Mouse (Mus musculus) embryonic facial prominence, embryonic 14.5 days (tissue): ENCODE results near the gene Tulp4. TPM values are rescaled to one million over a fixed set of nuclear protein-coding genes. Genes with fewer than 3 reads are reported as not detected.
A peak's percentile ranks its signal among the peaks of the same experiment; 100 is the strongest.

Source experiments
- ATAC-seq: fragments of 200-750 bp; cut with Nextera tagmentation; 2 replicates; pipeline ENCODE4 v1.8.0; 2017; ENCODE audit warnings: low read depth, moderate number of reproducible peaks, moderate TSS enrichment
- DNase-seq: peaks from one replicate; pipeline ENCODE4 v3.0.0-alpha.2; 2015; ENCODE audit warnings: low spot score
- H3K27ac ChIP-seq: fragments of 300-500 bp; sonication (generic); replicated peaks from 2 replicates; pipeline ENCODE4 v1.5.1; 2014; ENCODE audit warnings: low read depth, mild to moderate bottlenecking, low read length, moderate library complexity
- H3K27me3 ChIP-seq: fragments of 300-500 bp; sonication (generic); replicated peaks from 2 replicates; pipeline ENCODE4 v1.6.1; 2014; ENCODE audit warnings: low read length; ENCODE audit not compliant: control insufficient read depth, insufficient read depth
- H3K36me3 ChIP-seq: fragments of 300-500 bp; sonication (generic); 2 replicates; pipeline ENCODE4 v1.6.1; 2014; ENCODE audit warnings: low read length, mixed read lengths; ENCODE audit not compliant: control insufficient read depth, insufficient read depth
- H3K4me1 ChIP-seq: fragments of 300-500 bp; sonication (generic); 2 replicates; pipeline ENCODE4 v1.6.1; 2014; ENCODE audit warnings: antibody characterized with exemption, low read length; ENCODE audit not compliant: control insufficient read depth, insufficient read depth
- H3K4me2 ChIP-seq: fragments of 300-500 bp; sonication (generic); 2 replicates; pipeline ENCODE4 v1.6.1; 2014; ENCODE audit warnings: low read depth, mild to moderate bottlenecking, low read length, moderate library complexity, mixed read lengths
- H3K4me3 ChIP-seq: fragments of 300-500 bp; sonication (generic); 2 replicates; pipeline ENCODE4 v1.5.1; 2014; ENCODE audit warnings: low read depth, mild to moderate bottlenecking, low read length
- H3K9ac ChIP-seq: fragments of 300-500 bp; sonication (generic); 2 replicates; pipeline ENCODE4 v1.6.1; 2014; ENCODE audit warnings: low read depth, mild to moderate bottlenecking, low read length, moderate library complexity, mixed read lengths
- H3K9me3 ChIP-seq: fragments of 300-500 bp; sonication (generic); 2 replicates; pipeline ENCODE4 v1.6.1; 2016; ENCODE audit warnings: low read length; ENCODE audit not compliant: control insufficient read depth
- WGBS: fragments of 180-500 bp; shearing (Covaris S2); extraction: QIAGEN DNeasy Blood & Tissue Kit; methylation state at CpG from one replicate; pipeline ENCODE4 v1.1.7; 2014; 5-methylcytosine and 5-hydroxymethylcytosine counted together
- polyA plus RNA-seq: library from polyadenylated mRNA; unstranded; fragments of >200 nt; fragmentation: Nextera tagmentation; extraction: Ambion mirVana; gene quantifications from 2 replicates; pipeline ENCODE4 v1.2.1, GENCODE M21; 2014

The Tulp4 gene
- polyA plus RNA-seq, 1 experiment from 2014 or later: 86.3 TPM

GRCm38 (mm10) chr17:6131083-6131482 is 24.8 kb downstream of the Tulp4 start:
- 99% methylated on average over 3 of the region's 3 CpGs for WGBS
- Histone ChIP-seq H3K4me1 (no peaks in the 10 kb centered on the region; the same call in 1 of the 2 replicates), H3K27ac (no peak overlapping the region), H3K9me3 (no peaks in the 10 kb centered on the region), H3K36me3 (peaks cover 9% of the 10 kb centered on the region; the same call in 1 of the 2 replicates), H3K4me2 (no peak overlapping the region), H3K9ac (no peak overlapping the region), H3K27me3 (no peaks in the 10 kb centered on the region), H3K4me3 (no peak overlapping the region)
- no peak for DNase-seq
- no peak for ATAC-seq

GRCm38 (mm10) chr17:6140875-6141274 is 34.6 kb downstream of the Tulp4 start:
- Histone ChIP-seq H3K4me2 (no peak overlapping the region), H3K9ac (no peak overlapping the region), H3K4me1 (peaks cover 3% of the 10 kb centered on the region; the same call in 1 of the 2 replicates), H3K4me3 (no peak overlapping the region), H3K36me3 (peaks cover 22% of the 10 kb centered on the region; the same call in 1 of the 2 replicates), H3K9me3 (no peaks in the 10 kb centered on the region), H3K27me3 (no peaks in the 10 kb centered on the region), H3K27ac (peak overlapping the region; percentile 33; the same call in 1 of the 2 replicates)
- ATAC-seq (no peak), DNase-seq (peak; percentile 41)
- WGBS: 81% methylated on average over 3 of the region's 3 CpGs

GRCm38 (mm10) chr17:6141344-6141743 is 35.1 kb downstream of the Tulp4 start:
- Histone ChIP-seq H3K27ac (0 out of 2 replicates have a peak overlapping the region, but pooled peaks have one; percentile 33), H3K4me1 (peaks cover 3% of the 10 kb centered on the region; the same call in 1 of the 2 replicates), H3K4me2 (no peak overlapping the region), H3K36me3 (peaks cover 22% of the 10 kb centered on the region; the same call in 1 of the 2 replicates), H3K27me3 (no peaks in the 10 kb centered on the region), H3K9ac (no peak overlapping the region), H3K9me3 (no peaks in the 10 kb centered on the region), H3K4me3 (no peak overlapping the region)
- no peak for DNase-seq
- WGBS: 89% methylated on average over 2 of the region's 2 CpGs
- no peak for ATAC-seq

GRCm38 (mm10) chr17:6145244-6145643 is 39.0 kb downstream of the Tulp4 start:
- no peak for DNase-seq
- no peak overlapping the region for H3K27ac ChIP-seq
- H3K4me3 ChIP-seq: no peak overlapping the region
- H3K4me2 ChIP-seq: no peak overlapping the region
- no peaks in the 10 kb centered on the region for H3K9me3 ChIP-seq
- peaks cover 12% of the 10 kb centered on the region; the same call in 1 of the 2 replicates for H3K36me3 ChIP-seq
- H3K4me1 ChIP-seq: peaks cover 3% of the 10 kb centered on the region; the same call in 1 of the 2 replicates
- H3K9ac ChIP-seq: no peak overlapping the region
- no peak for ATAC-seq
- no peaks in the 10 kb centered on the region for H3K27me3 ChIP-seq
- WGBS: 88% methylated on average over 2 of the region's 2 CpGs

GRCm38 (mm10) chr17:6152941-6153340 is 46.7 kb downstream of the Tulp4 start:
- H3K4me2 ChIP-seq: no peak overlapping the region
- no peak overlapping the region for H3K9ac ChIP-seq
- no peaks in the 10 kb centered on the region for H3K36me3 ChIP-seq
- no peaks in the 10 kb centered on the region for H3K9me3 ChIP-seq
- DNase-seq: no peak
- H3K4me1 ChIP-seq: no peaks in the 10 kb centered on the region
- no peak for ATAC-seq
- WGBS: 90% methylated on average over 4 of the region's 4 CpGs
- no peak overlapping the region for H3K4me3 ChIP-seq
- no peaks in the 10 kb centered on the region for H3K27me3 ChIP-seq
- H3K27ac ChIP-seq: no peak overlapping the region

- ATAC-seq: no peak
- DNase-seq: no peak
- no peak overlapping the region for H3K4me3 ChIP-seq
- WGBS: 85% methylated on average over 4 of the region's 4 CpGs
- no peaks in the 10 kb centered on the region for H3K36me3 ChIP-seq
- no peak overlapping the region for H3K4me2 ChIP-seq
- no peak overlapping the region for H3K9ac ChIP-seq
- H3K27me3 ChIP-seq: no peaks in the 10 kb centered on the region
- H3K4me1 ChIP-seq: no peaks in the 10 kb centered on the region
- H3K9me3 ChIP-seq: no peaks in the 10 kb centered on the region
- no peak overlapping the region for H3K27ac ChIP-seq
Measured at GRCm38 (mm10) chr17:6153581-6153980, 47.3 kb downstream of the Tulp4 start.

GRCm38 (mm10) chr17:6154366-6154765 is 48.1 kb downstream of the Tulp4 start:
- ATAC-seq: no peak
- H3K9ac ChIP-seq: no peak overlapping the region
- H3K36me3 ChIP-seq: no peaks in the 10 kb centered on the region
- no peak overlapping the region for H3K4me2 ChIP-seq
- no peak for DNase-seq
- no peaks in the 10 kb centered on the region for H3K4me1 ChIP-seq
- H3K9me3 ChIP-seq: no peaks in the 10 kb centered on the region
- no peak overlapping the region for H3K4me3 ChIP-seq
- WGBS: 70% methylated on average over 4 of the region's 4 CpGs
- no peaks in the 10 kb centered on the region for H3K27me3 ChIP-seq
- no peak overlapping the region for H3K27ac ChIP-seq

GRCm38 (mm10) chr17:6160495-6160894 is 54.3 kb downstream of the Tulp4 start:
- ATAC-seq (no peak), DNase-seq (no peak)
- Histone ChIP-seq H3K4me3 (no peak overlapping the region), H3K9me3 (no peaks in the 10 kb centered on the region), H3K4me1 (no peaks in the 10 kb centered on the region), H3K9ac (no peak overlapping the region), H3K36me3 (no peaks in the 10 kb centered on the region), H3K27me3 (no peaks in the 10 kb centered on the region), H3K27ac (no peak overlapping the region), H3K4me2 (no peak overlapping the region)
- 90% methylated on average over 6 of the region's 6 CpGs for WGBS

- Histone ChIP-seq H3K36me3 (no peaks in the 10 kb centered on the region), H3K27me3 (no peaks in the 10 kb centered on the region), H3K27ac (no peak overlapping the region), H3K4me2 (no peak overlapping the region), H3K4me3 (no peak overlapping the region), H3K4me1 (no peaks in the 10 kb centered on the region), H3K9ac (no peak overlapping the region), H3K9me3 (no peaks in the 10 kb centered on the region)
- ATAC-seq (no peak), DNase-seq (no peak)
- WGBS: 78% methylated on average over 9 of the region's 9 CpGs
Measured at GRCm38 (mm10) chr17:6161916-6162315, 55.7 kb downstream of the Tulp4 start.
